Mouse (Mus musculus): ENCODE measurements around the gene AC124108.1. TPM values are rescaled to one million over a fixed set of nuclear protein-coding genes. Genes with fewer than 3 reads are reported as not detected.
"Not testable (repeated sequence)": the region's sequence is repeated elsewhere in the genome, so short reads cannot be mapped to it uniquely, and the experiment has no call there.

The AC124108.1 gene
- polyA plus RNA-seq, 1 experiment = not detected

DNA sequence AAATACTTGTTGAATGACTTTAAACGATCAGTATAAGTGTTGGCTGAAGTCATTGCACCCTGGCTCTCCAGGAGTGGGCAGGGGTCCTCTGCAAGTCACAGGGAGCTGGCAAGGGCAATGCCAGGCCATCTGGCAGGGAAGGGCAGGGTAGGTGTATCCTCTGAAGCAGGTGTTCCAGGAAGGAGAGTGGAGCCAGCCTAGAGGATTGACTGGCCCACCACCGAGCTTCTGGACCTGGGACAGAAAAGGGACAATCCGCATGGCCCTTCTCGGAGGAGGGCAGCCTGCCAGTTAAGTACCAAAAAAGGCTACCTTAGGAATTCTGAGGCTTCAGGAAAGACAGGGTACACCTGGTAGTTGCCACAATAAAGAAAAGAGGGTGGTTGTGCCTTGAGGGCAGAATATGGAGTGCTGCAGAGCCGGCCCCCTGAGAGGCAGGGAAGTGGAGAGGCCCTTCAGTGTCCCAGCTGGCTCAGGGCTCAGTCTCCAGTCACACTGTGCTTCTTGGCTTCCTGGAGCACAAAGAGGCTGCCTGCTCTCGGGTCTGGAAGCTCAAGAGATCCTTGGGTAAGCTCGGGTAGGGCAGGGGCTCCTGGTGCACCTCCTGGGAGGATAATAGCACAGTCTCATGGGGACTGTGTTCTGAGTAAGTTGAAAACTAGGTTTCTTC, 29.9 kb upstream of the AC124108.1 start:
- WGBS = 82% methylated on average over 7 of the region's 7 CpGs
- TF ChIP-seq CTCF (IDR thresholded peaks at IDR 0.05; ENCODE audit: borderline replicate concordance, control insufficient read depth, extremely low read depth, insufficient read depth, low read length, poor library complexity) (no peak), POLR2A (IDR thresholded peaks at IDR 0.05; ENCODE audit: control insufficient read depth, extremely low read depth, insufficient read depth, low read length, poor library complexity) (no peak)

DNA sequence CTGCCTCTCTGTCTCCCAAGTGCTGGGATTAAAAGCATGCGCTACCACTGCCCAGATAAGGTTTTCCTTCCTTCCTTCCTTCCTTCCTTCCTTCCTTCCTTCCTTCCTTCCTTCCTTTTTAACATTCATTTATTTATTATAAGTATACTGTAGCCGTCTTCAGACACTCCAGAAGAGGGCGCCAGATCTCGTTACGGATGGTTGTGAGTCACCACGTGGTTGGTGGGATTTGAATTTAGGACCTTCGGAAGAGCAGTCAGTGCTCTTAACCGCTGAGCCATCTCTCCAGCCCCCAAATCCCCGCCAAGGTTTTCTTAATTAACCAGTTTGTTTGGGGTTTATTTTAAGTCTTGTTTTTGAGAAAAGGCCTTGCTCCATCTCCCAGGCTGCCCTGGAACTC, 28.6 kb upstream of the AC124108.1 start:
- 58% methylated on average over 9 of the region's 9 CpGs for WGBS
- H3K36me3 ChIP-seq (ENCODE audit: control insufficient read depth, insufficient read depth, low read length); H3K27me3 ChIP-seq (ENCODE audit: control insufficient read depth, insufficient read depth, low read length); H3K4me1 ChIP-seq (replicated peaks; ENCODE audit: control insufficient read depth, insufficient read depth, low read length); H3K27ac ChIP-seq (ENCODE audit: control insufficient read depth, insufficient read depth, low read length); H3K4me3 ChIP-seq (ENCODE audit: control insufficient read depth, insufficient read depth, low read length); DNase-seq: not testable (repeated sequence)

More for the DNA sequence above, 29.9 kb upstream of the AC124108.1 start:
- no peak for DNase-seq
- H3K4me3 ChIP-seq (ENCODE audit: control insufficient read depth, insufficient read depth, low read length) = no peak overlapping the region
- no peaks in the 10 kb centered on the region for H3K4me1 ChIP-seq (replicated peaks; ENCODE audit: control insufficient read depth, insufficient read depth, low read length)
- H3K27ac ChIP-seq (ENCODE audit: control insufficient read depth, insufficient read depth, low read length) = no peak overlapping the region
- H3K36me3 ChIP-seq (ENCODE audit: control insufficient read depth, insufficient read depth, low read length) = no peaks in the 10 kb centered on the region
- no peaks in the 10 kb centered on the region for H3K27me3 ChIP-seq (ENCODE audit: control insufficient read depth, insufficient read depth, low read length)

DNA sequence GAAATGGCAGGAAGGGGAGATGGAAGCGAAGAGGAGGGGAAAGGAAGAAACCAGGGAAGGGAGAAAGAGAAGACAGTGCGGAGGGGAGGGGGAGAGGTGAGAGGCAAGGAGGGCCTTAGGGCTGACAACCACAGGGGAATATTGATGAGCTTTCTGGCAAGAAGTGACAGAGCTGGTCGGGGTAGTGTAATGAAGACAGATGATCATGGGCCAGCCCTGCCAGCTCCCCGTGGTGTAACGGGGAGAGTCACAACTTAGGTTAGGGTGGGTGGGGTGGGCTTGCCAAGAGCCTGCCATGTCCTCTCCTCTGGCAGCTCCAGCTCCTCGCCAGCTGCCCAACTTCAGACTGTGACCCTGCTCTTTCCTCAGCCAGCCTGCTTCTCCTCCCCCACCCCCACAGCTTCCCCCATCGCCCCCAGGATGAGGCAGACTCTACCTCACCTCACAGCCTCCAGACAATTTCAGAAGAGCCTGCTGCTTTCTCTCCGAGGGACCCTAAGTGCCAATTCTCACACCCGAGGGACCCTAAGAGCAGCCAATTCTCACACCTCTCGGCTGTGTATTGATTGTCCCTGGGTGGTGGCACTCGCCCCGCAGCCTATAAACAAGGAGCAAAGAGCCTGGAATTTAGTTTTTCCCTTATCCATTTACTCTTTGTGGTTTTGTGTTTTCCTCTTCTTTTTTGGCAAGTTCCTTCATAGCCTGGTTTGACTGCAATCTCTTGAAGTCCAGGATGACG, 26.3 kb upstream of the AC124108.1 start:
- DNase-seq = no peak
- Histone ChIP-seq H3K4me1 (replicated peaks; ENCODE audit: control insufficient read depth, insufficient read depth, low read length) (0 out of 2 replicates have a peak, but pooled peaks cover 2% of the 10 kb centered on the region), H3K27ac (ENCODE audit: control insufficient read depth, insufficient read depth, low read length) (no peak overlapping the region), H3K36me3 (ENCODE audit: control insufficient read depth, insufficient read depth, low read length) (no peaks in the 10 kb centered on the region), H3K27me3 (ENCODE audit: control insufficient read depth, insufficient read depth, low read length) (no peaks in the 10 kb centered on the region), H3K4me3 (ENCODE audit: control insufficient read depth, insufficient read depth, low read length) (no peak overlapping the region)
- 72% methylated on average over 13 of the region's 13 CpGs for WGBS
- TF ChIP-seq CTCF (IDR thresholded peaks at IDR 0.05; ENCODE audit: borderline replicate concordance, control insufficient read depth, extremely low read depth, insufficient read depth, low read length, poor library complexity) (no peak), POLR2A (IDR thresholded peaks at IDR 0.05; ENCODE audit: control insufficient read depth, extremely low read depth, insufficient read depth, low read length, poor library complexity) (no peak)

DNA sequence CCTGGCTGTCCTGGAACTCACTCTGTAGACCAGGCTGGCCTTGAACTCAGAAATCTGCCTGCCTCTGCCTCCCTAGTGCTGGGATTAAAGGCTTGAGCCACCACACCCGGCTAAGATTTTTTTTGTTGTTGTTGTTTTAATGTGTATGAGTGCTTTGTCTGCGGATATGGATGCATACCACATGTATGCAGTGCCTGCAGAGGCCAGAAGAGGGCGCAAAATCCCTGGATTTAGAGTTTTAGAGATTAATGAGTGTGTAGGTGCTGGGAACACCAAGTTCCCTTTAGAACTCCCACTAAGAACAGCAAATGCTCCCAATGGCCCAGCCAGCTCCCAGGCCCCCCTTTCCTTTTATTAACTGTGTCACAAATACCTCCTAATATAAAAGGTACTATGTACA, 25.4 kb upstream of the AC124108.1 start:
- peak; percentile 44 for DNase-seq
- Histone ChIP-seq H3K27ac (ENCODE audit: control insufficient read depth, insufficient read depth, low read length) (no peak overlapping the region), H3K4me3 (ENCODE audit: control insufficient read depth, insufficient read depth, low read length) (no peak overlapping the region), H3K4me1 (replicated peaks; ENCODE audit: control insufficient read depth, insufficient read depth, low read length) (peaks cover 2% of the 10 kb centered on the region; the same call in 1 of the 2 replicates), H3K27me3 (ENCODE audit: control insufficient read depth, insufficient read depth, low read length) (no peaks in the 10 kb centered on the region), H3K36me3 (ENCODE audit: control insufficient read depth, insufficient read depth, low read length) (no peaks in the 10 kb centered on the region)
- 70% methylated on average over 3 of the region's 3 CpGs for WGBS
- TF ChIP-seq CTCF (IDR thresholded peaks at IDR 0.05; ENCODE audit: borderline replicate concordance, control insufficient read depth, extremely low read depth, insufficient read depth, low read length, poor library complexity) (no peak), POLR2A (IDR thresholded peaks at IDR 0.05; ENCODE audit: control insufficient read depth, extremely low read depth, insufficient read depth, low read length, poor library complexity) (no peak)

DNA sequence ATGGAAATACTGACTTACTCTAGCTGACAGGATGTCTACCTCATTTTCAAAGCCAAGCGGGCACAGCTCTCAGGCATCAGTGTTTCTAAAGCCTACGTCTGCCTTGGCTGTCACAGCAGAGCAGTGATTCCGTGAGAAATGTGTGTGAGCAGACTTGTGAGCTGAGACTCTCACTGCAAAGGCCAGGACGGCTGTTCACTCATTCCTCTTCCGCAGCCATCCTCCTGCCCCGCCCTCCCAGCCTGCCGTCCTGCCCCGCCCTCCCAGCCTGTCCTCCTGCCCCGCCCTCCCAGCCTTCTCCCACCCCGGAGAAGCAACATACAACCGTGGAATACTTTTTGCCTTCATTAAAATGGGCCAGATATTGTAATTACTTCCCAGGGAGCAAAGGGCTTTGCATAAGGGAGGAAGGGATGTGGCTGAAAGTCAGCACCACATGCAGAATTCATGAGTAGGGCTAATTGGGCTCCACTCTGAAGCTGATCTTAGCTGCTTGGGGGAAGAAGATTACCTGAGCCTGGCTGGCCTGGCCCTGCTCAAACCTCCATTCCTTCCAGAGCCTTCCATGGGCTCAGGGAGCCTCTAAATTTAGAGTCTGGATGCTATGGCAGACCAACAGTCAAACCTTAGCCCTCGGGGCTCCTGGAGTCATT, 23.0 kb upstream of the AC124108.1 start:
- H3K4me3 ChIP-seq (ENCODE audit: control insufficient read depth, insufficient read depth, low read length) = no peak overlapping the region
- no peak for TF ChIP-seq POLR2A (IDR thresholded peaks at IDR 0.05; ENCODE audit: control insufficient read depth, extremely low read depth, insufficient read depth, low read length, poor library complexity)
- TF ChIP-seq CTCF (IDR thresholded peaks at IDR 0.05; ENCODE audit: borderline replicate concordance, control insufficient read depth, extremely low read depth, insufficient read depth, low read length, poor library complexity) = no peak
- peaks cover 2% of the 10 kb centered on the region; the same call in 1 of the 2 replicates for H3K4me1 ChIP-seq (replicated peaks; ENCODE audit: control insufficient read depth, insufficient read depth, low read length)
- peak; percentile 20 for DNase-seq
- WGBS = 18% methylated on average over 12 of the region's 12 CpGs
- no peaks in the 10 kb centered on the region for H3K27me3 ChIP-seq (ENCODE audit: control insufficient read depth, insufficient read depth, low read length)
- H3K27ac ChIP-seq (ENCODE audit: control insufficient read depth, insufficient read depth, low read length) = no peak overlapping the region
- no peaks in the 10 kb centered on the region for H3K36me3 ChIP-seq (ENCODE audit: control insufficient read depth, insufficient read depth, low read length)

DNA sequence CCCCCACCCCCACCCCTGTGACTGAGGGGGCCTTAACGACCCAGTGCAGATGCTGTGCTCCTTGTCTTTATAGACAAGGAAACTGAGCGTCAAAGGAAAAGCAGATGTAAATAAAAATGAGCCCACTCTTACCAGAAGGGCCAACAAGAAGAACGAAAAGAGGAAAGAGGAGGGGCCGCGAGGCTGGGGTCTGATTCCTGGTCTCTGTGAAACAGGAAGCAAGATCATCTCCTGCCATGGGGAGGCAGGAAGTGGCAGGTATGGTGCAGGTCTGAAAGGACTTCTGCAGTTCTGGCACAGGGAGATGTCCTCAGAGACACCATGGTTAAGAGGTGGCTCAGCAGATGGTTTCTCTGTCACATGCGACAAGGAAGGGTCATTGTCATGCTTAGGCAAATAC, 20.6 kb upstream of the AC124108.1 start:
- WGBS = 15% methylated on average over 6 of the region's 6 CpGs
- Histone ChIP-seq H3K4me3 (ENCODE audit: control insufficient read depth, insufficient read depth, low read length) (no peak overlapping the region), H3K27me3 (ENCODE audit: control insufficient read depth, insufficient read depth, low read length) (no peaks in the 10 kb centered on the region), H3K4me1 (replicated peaks; ENCODE audit: control insufficient read depth, insufficient read depth, low read length) (peaks cover 2% of the 10 kb centered on the region; the same call in 1 of the 2 replicates), H3K36me3 (ENCODE audit: control insufficient read depth, insufficient read depth, low read length) (no peaks in the 10 kb centered on the region), H3K27ac (ENCODE audit: control insufficient read depth, insufficient read depth, low read length) (no peak overlapping the region)
- no peak for DNase-seq
- TF ChIP-seq CTCF (IDR thresholded peaks at IDR 0.05; ENCODE audit: borderline replicate concordance, control insufficient read depth, extremely low read depth, insufficient read depth, low read length, poor library complexity) (no peak), POLR2A (IDR thresholded peaks at IDR 0.05; ENCODE audit: control insufficient read depth, extremely low read depth, insufficient read depth, low read length, poor library complexity) (no peak)

All from thymus, adult 2 months (tissue).